Mouse (Mus musculus) thymus, postnatal 25 days (tissue): Measurements from ENCODE around the gene Ccdc136.

Source experiments
- DNase-seq: peaks from one replicate; pipeline ENCODE4 v3.0.0; 2022

The Ccdc136 gene

GRCm38 (mm10) chr6:29444773-29445172 is 48.7 kb downstream of the Ccdc136 start:
- DNase-seq = peak; percentile 43

GRCm38 (mm10) chr6:29445354-29445753 is 49.2 kb downstream of the Ccdc136 start:
- DNase-seq = no peak

GRCm38 (mm10) chr6:29449858-29450257 is 53.7 kb downstream of the Ccdc136 start:
- no peak for DNase-seq

DNA sequence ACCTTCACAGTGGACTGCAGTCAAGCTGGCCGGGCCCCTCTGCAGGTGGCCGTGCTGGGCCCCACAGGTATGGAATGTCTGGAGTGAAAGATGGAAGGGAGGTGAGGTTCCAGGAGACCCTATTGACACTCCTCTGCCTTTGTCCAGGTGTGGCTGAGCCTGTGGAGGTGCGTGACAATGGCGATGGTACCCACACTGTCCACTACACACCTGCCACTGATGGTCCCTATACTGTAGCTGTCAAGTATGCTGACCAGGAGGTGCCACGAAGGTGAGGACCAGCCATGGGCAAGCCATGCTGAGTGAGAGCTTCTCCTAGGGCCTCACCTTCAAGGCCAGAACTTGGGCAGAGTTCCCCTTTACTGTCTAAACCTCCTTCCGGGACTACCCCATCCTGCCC is 54.6 kb downstream of the Ccdc136 start:
- no peak for DNase-seq

- DNase-seq = no peak
Measured at GRCm38 (mm10) chr6:29461502-29461901, 65.4 kb downstream of the Ccdc136 start.

DNA sequence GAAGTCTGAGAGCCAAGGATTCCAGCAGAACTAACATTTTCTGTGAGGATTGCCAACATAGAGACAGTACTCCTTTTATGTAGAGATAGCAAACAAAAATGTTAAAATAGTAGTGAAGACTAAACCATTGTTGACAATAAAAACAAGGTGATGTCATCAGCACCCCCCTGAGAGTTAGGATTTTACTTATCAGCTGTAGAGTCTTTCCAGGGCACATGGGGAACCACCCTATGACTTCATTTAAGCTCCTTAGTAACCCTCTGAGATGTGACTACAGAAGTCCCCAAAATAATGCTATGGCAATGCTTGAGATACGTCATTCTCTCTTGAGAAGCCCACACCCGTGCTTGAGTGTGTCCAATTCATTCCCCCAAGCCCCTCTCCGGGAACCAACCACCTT is 67.3 kb downstream of the Ccdc136 start:
- no peak for DNase-seq

DNA sequence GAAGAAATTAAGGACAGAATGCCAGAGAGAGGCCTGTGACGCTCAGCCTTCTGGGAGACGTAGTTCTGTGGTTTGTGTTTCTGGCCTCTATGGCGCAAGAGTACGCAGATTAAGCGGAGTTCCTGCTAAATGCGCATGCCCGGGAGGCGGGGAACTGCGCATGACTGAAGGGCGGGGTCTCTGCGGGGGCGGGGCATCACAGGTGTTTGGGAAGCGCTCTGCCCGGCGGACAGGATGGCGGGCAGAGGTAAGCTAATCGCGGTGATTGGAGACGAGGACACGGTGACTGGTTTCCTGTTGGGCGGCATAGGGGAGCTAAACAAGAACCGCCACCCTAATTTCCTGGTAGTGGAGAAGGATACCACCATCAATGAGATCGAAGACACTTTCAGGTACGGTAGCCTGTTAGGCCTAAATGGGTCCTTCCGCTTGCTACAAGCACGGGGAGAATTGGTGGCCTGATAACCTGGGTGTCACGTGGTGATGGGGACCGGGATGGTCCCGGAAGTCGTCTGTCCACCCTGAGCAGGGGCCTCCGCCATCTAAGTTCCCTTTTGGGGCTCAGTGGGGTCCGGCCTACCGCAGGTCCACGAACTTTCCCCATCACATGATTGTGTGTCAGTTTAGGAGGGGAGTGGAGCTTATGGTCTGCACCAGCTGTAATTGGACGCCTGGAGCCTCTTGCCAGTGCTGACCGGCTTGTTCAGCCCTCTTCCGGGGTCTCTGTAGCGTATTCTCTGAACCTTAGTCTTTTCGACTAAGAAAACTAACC is 71.7 kb downstream of the Ccdc136 start, which contains the start of gene Atp6v1f:
Atp6v1f (plus strand) TSS at position 136 of the 772 bp plus-strand sequence.
- peak; percentile 91 for DNase-seq

- no peak for DNase-seq
Measured at GRCm38 (mm10) chr6:29468851-29469250, 72.7 kb downstream of the Ccdc136 start.

- DNase-seq = no peak
Measured at GRCm38 (mm10) chr6:29471137-29471536, 75.0 kb downstream of the Ccdc136 start, which contains the start of gene Atp6v1fnb. Gene Atp6v1fnb, plus strand, starts transcription at chr6:29471437.

- peak; percentile 84 for DNase-seq
Measured at GRCm38 (mm10) chr6:29473941-29474691, 78.0 kb downstream of the Ccdc136 start.

- DNase-seq = no peak
Measured at GRCm38 (mm10) chr6:29474736-29475135, 78.6 kb downstream of the Ccdc136 start.
